Mouse (Mus musculus) heart, embryonic 16.5 days (tissue): Measurements from ENCODE around the gene Irak3. TPM values are rescaled to one million over a fixed set of nuclear protein-coding genes. Genes with fewer than 3 reads are reported as not detected.
A peak's percentile ranks its signal among the peaks of the same experiment; 100 is the strongest.
"Not testable (repeated sequence)": the region's sequence is repeated elsewhere in the genome, so short reads cannot be mapped to it uniquely, and the experiment has no call there.

ENCODE experiments used
- ATAC-seq: fragments of 200-750 bp; cut with Nextera tagmentation; replicated peaks from 2 replicates; pipeline ENCODE4 v1.8.0; 2017; ENCODE audit warnings: moderate number of reproducible peaks; ENCODE audit not compliant: insufficient read depth, low FRiP score; ENCODE audit errors: extremely low read depth
- H3K27ac ChIP-seq: fragments of 300-500 bp; sonication (generic); 2 replicates; pipeline ENCODE4 v1.5.1; 2014; ENCODE audit warnings: mild to moderate bottlenecking, low read length, control low read depth, moderate library complexity
- H3K27me3 ChIP-seq: fragments of 300-500 bp; sonication (generic); 2 replicates; pipeline ENCODE4 v1.6.1; 2014; ENCODE audit warnings: low read length, mixed read lengths; ENCODE audit not compliant: control insufficient read depth, insufficient read depth
- H3K36me3 ChIP-seq: fragments of 300-500 bp; sonication (generic); 2 replicates; pipeline ENCODE4 v1.6.1; 2014; ENCODE audit not compliant: control insufficient read depth, insufficient read depth
- H3K4me1 ChIP-seq: fragments of 300-500 bp; sonication (generic); 2 replicates; pipeline ENCODE4 v1.6.1; 2014; ENCODE audit warnings: low read length, mixed read lengths; ENCODE audit not compliant: control insufficient read depth, insufficient read depth
- H3K4me2 ChIP-seq: fragments of 300-500 bp; sonication (generic); 2 replicates; pipeline ENCODE4 v1.6.1; 2014; ENCODE audit warnings: low read depth, mild to moderate bottlenecking, control low read depth, low read length
- H3K4me3 ChIP-seq: fragments of 300-500 bp; sonication (generic); 2 replicates; pipeline ENCODE4 v1.5.1; 2014; ENCODE audit warnings: mild to moderate bottlenecking, control low read depth, low read length
- H3K9ac ChIP-seq: fragments of 300-500 bp; sonication (generic); 2 replicates; pipeline ENCODE4 v1.6.1; 2014; ENCODE audit warnings: low read length, control low read depth
- H3K9me3 ChIP-seq: fragments of 300-500 bp; sonication (generic); replicated peaks from 2 replicates; pipeline ENCODE4 v1.6.1; 2016; ENCODE audit warnings: low read length; ENCODE audit not compliant: control insufficient read depth
- WGBS: fragments of 180-500 bp; shearing (Covaris S2); extraction: QIAGEN DNeasy Blood & Tissue Kit; methylation state at CpG from one replicate; pipeline ENCODE4 v1.1.7; 2014; 5-methylcytosine and 5-hydroxymethylcytosine counted together
- polyA plus RNA-seq: library from polyadenylated mRNA; unstranded; fragments of >200 nt; fragmentation: Nextera tagmentation; extraction: Ambion mirVana; gene quantifications from 2 replicates; pipeline ENCODE4 v1.2.1, GENCODE M21; 2015

Gene Irak3
- polyA plus RNA-seq, 1 experiment from 2014 or later: 0.91 TPM

- H3K9ac ChIP-seq: no peak overlapping the region
- H3K27ac ChIP-seq: no peak overlapping the region
- H3K4me3 ChIP-seq: no peak overlapping the region
- H3K27me3 ChIP-seq: no peaks in the 10 kb centered on the region
- ATAC-seq: no peak
- no peaks in the 10 kb centered on the region for H3K9me3 ChIP-seq
- no peaks in the 10 kb centered on the region for H3K4me1 ChIP-seq
- H3K4me2 ChIP-seq: no peak overlapping the region
- no peaks in the 10 kb centered on the region for H3K36me3 ChIP-seq
- 66% methylated on average over 10 of the region's 10 CpGs for WGBS
Observed at GRCm38 (mm10) chr10:120125465-120125857, 76.5 kb downstream of the Irak3 start.

- no peak overlapping the region for H3K4me3 ChIP-seq
- H3K27me3 ChIP-seq: no peaks in the 10 kb centered on the region
- H3K27ac ChIP-seq: no peak overlapping the region
- no peaks in the 10 kb centered on the region for H3K4me1 ChIP-seq
- no peaks in the 10 kb centered on the region for H3K36me3 ChIP-seq
- WGBS: 52% methylated on average over 7 of the region's 7 CpGs
- no peak overlapping the region for H3K4me2 ChIP-seq
- H3K9ac ChIP-seq: no peak overlapping the region
- no peaks in the 10 kb centered on the region for H3K9me3 ChIP-seq
- ATAC-seq: no peak; the same call in 1 of the 2 replicates
Observed at GRCm38 (mm10) chr10:120124801-120125464, 77.0 kb downstream of the Irak3 start.

DNA sequence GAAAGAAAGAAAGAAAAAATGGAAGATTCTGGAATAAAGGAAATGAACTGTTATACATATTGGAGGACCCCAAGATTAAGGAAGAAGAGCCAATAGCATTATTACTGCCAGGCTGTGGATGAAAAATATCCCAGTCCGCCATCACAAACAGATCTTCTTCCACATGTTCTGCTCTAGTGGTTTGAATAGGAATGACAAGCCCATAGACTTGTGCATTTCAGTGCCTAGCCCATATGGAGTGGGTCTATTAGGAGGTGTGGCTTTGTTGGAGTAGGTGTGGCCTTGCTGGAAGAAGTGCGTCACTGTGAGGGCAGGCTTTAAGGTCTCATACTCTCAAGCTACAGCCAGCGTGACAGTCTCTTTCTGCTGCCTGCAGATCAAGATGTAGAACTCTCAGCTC, 78.2 kb downstream of the Irak3 start:
- Histone ChIP-seq H3K27me3 (no peaks in the 10 kb centered on the region), H3K9me3 (no peaks in the 10 kb centered on the region), H3K4me3 (no peak overlapping the region), H3K9ac (no peak overlapping the region), H3K36me3 (no peaks in the 10 kb centered on the region), H3K27ac (no peak overlapping the region), H3K4me2 (no peak overlapping the region), H3K4me1 (no peaks in the 10 kb centered on the region)
- ATAC-seq: no peak
- WGBS: 82% methylated on average over 3 of the region's 3 CpGs

- Histone ChIP-seq H3K9me3 (no peaks in the 10 kb centered on the region), H3K27ac (no peak overlapping the region), H3K4me1 (peaks cover 4% of the 10 kb centered on the region; the same call in 1 of the 2 replicates), H3K4me3 (no peak overlapping the region), H3K36me3 (no peaks in the 10 kb centered on the region; the same call in 1 of the 2 replicates), H3K27me3 (no peaks in the 10 kb centered on the region), H3K9ac (no peak overlapping the region), H3K4me2 (no peak overlapping the region)
- WGBS: 93% methylated on average over 1 of the region's 1 CpGs
- ATAC-seq: no peak
Observed at GRCm38 (mm10) chr10:120115249-120115648, 86.7 kb downstream of the Irak3 start.

- Histone ChIP-seq H3K9ac (no peak overlapping the region), H3K4me3 (no peak overlapping the region), H3K27ac (no peak overlapping the region), H3K4me1 (peaks cover 4% of the 10 kb centered on the region; the same call in 1 of the 2 replicates), H3K9me3 (no peaks in the 10 kb centered on the region), H3K36me3 (no peaks in the 10 kb centered on the region; the same call in 1 of the 2 replicates), H3K27me3 (no peaks in the 10 kb centered on the region), H3K4me2 (no peak overlapping the region)
- no peak for ATAC-seq
- WGBS: 68% methylated on average over 7 of the region's 7 CpGs
Observed at GRCm38 (mm10) chr10:120114493-120114892, 87.4 kb downstream of the Irak3 start.

- H3K36me3 ChIP-seq: no peaks in the 10 kb centered on the region; the same call in 1 of the 2 replicates
- H3K4me3 ChIP-seq: no peak overlapping the region
- no peak overlapping the region for H3K9ac ChIP-seq
- ATAC-seq: no peak
- no peaks in the 10 kb centered on the region for H3K27me3 ChIP-seq
- H3K9me3 ChIP-seq: no peaks in the 10 kb centered on the region
- H3K27ac ChIP-seq: no peak overlapping the region
- peaks cover 4% of the 10 kb centered on the region; the same call in 1 of the 2 replicates for H3K4me1 ChIP-seq
- H3K4me2 ChIP-seq: no peak overlapping the region
- 82% methylated on average over 6 of the region's 6 CpGs for WGBS
Observed at GRCm38 (mm10) chr10:120113980-120114379, 88.0 kb downstream of the Irak3 start.

DNA sequence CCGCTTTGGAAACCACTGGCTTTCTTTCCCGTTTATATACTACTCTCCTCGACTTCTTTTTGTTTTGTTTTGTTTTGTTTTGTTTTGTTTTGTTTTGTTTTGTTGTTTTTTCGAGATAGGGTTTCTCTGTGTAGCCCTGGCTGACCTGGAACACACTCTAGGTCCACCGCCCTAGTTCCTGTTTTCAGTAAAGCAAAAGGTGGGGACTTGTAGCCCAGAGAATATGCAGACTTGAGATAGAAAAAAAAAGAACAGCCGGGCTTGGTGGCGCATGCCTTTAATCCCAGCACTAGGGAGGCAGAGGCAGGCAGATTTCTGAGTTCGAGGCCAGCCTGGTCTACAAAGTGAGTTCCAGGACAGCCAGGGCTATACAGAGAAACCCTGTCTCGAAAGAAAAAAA, 88.4 kb downstream of the Irak3 start:
- Histone ChIP-seq H3K4me3 (peak overlapping the region; percentile 67), H3K27ac (peak overlapping the region; percentile 89), H3K9ac (peak overlapping the region; percentile 79), H3K4me2 (peak overlapping the region; percentile 69)
- H3K27me3 ChIP-seq, H3K9me3 ChIP-seq, H3K4me1 ChIP-seq, H3K36me3 ChIP-seq, ATAC-seq: not testable (repeated sequence)
- 67% methylated on average over 9 of the region's 9 CpGs for WGBS

DNA sequence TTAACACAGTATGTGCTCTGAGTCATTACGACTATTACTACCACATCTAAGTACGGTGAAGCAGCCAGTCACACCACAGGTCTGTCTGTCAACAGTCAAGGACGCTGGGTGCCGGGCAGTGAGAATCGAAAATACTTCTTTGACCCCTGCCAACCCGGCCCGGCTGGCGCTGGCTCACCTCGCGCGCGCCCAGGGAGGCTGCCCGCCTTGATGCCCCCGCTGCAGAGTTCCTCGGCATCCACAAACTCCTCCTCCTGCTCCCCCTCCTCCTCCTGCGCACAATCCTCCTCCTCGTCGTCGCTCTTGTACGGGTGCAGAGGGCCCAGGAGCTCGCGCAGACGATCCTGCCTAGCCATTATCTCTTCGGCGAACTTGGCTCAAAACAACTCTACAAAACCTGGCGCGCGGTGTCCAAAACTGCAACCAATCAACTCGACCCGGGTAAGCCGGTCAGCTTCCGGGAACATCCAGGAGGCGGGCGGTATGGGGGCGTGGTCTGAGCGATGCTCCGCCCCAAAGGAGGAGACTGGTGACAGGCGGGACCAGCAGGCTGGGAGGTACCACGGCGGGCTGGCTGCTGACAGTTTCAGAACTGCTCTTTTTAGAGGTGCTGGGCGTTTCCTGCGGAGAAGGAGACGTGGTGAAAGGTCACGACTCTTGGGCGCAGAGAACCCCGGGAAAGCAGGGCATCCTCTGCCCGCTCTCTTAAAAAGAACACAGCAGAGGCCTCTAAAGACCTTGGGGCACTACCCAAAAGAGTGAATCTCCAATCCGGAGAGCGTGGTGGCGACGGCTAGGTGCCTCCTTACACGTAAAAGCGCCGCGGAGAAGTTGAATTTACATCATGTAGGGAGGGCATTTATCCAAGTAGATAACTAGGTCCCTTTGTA, 89.2 kb downstream of the Irak3 start, which contains the start of gene Helb:
Helb (minus strand) TSS at position 481 of the 890 bp plus-strand sequence.
- peak; percentile 100 for ATAC-seq
- Histone ChIP-seq H3K9ac (peak within 1 kb of the TSS; percentile 79), H3K36me3 (no peaks in the 10 kb centered on the region; the same call in 1 of the 2 replicates), H3K27ac (peak within 1 kb of the TSS; percentile 89), H3K4me2 (peak within 1 kb of the TSS; percentile 69), H3K4me3 (peak within 1 kb of the TSS; percentile 67), H3K9me3 (no peaks in the 10 kb centered on the region), H3K4me1 (peaks cover 4% of the 10 kb centered on the region; the same call in 1 of the 2 replicates), H3K27me3 (no peaks in the 10 kb centered on the region)
- WGBS: under 1% methylated on average over 55 of the region's 55 CpGs
